Mouse (Mus musculus) lung, embryonic 16.5 days (tissue): ENCODE measurements around the gene Gm49396. TPM values are rescaled to one million over a fixed set of nuclear protein-coding genes. Genes with fewer than 3 reads are reported as not detected.
A peak's percentile ranks its signal among the peaks of the same experiment; 100 is the strongest.

ENCODE experiments used
- ATAC-seq: fragments of 200-750 bp; cut with Nextera tagmentation; 2 replicates; pipeline ENCODE4 v1.8.0; 2017; ENCODE audit warnings: low read depth, mild to moderate bottlenecking, moderate library complexity
- H3K27ac ChIP-seq: fragments of 300-500 bp; sonication (generic); 2 replicates; pipeline ENCODE4 v1.5.1; 2014; ENCODE audit warnings: mild to moderate bottlenecking, control low read depth, low read length
- H3K27me3 ChIP-seq: fragments of 300-500 bp; sonication (generic); 2 replicates; pipeline ENCODE4 v1.6.1; 2014; ENCODE audit warnings: low read depth, low read length, mixed read lengths; ENCODE audit not compliant: control insufficient read depth, insufficient read depth
- H3K36me3 ChIP-seq: fragments of 300-500 bp; sonication (generic); 2 replicates; pipeline ENCODE4 v1.6.1; 2014; ENCODE audit warnings: low read length; ENCODE audit not compliant: control insufficient read depth, insufficient read depth
- H3K4me1 ChIP-seq: fragments of 300-500 bp; sonication (generic); replicated peaks from 2 replicates; pipeline ENCODE4 v1.6.1; 2014; ENCODE audit warnings: low read length, mixed read lengths; ENCODE audit not compliant: control insufficient read depth, insufficient read depth
- H3K4me2 ChIP-seq: fragments of 300-500 bp; sonication (generic); 2 replicates; pipeline ENCODE4 v1.6.1; 2014; ENCODE audit warnings: low read depth, low read length, control low read depth
- H3K4me3 ChIP-seq: fragments of 300-500 bp; sonication (generic); 2 replicates; pipeline ENCODE4 v1.5.1; 2014; ENCODE audit warnings: mild to moderate bottlenecking, low read length, control low read depth
- H3K9ac ChIP-seq: fragments of 300-500 bp; sonication (generic); 2 replicates; pipeline ENCODE4 v1.6.1; 2014; ENCODE audit warnings: low read length, control low read depth
- H3K9me3 ChIP-seq: fragments of 300-500 bp; sonication (generic); 2 replicates; pipeline ENCODE4 v1.6.1; 2016; ENCODE audit warnings: low read length; ENCODE audit not compliant: control insufficient read depth
- WGBS: fragments of 180-500 bp; shearing (Covaris S2); extraction: QIAGEN DNeasy Blood & Tissue Kit; methylation state at CpG from one replicate; pipeline ENCODE4 v1.1.7; 2014; 5-methylcytosine and 5-hydroxymethylcytosine counted together
- polyA plus RNA-seq: library from polyadenylated mRNA; unstranded; fragments of >200 nt; fragmentation: Nextera tagmentation; extraction: Ambion mirVana; gene quantifications from 2 replicates; pipeline ENCODE4 v1.2.1, GENCODE M21; 2015

Gm49396 gene
- polyA plus RNA-seq, 1 experiment from 2014 or later, result 14.3 TPM

GRCm38 (mm10) chr7:30590927-30591604 is 27.9 kb downstream of the Gm49396 start:
- WGBS, result 81% methylated on average over 9 of the region's 9 CpGs
- Histone ChIP-seq H3K36me3 (no peaks in the 10 kb centered on the region; the same call in 1 of the 2 replicates), H3K27ac (no peak overlapping the region), H3K9ac (no peak overlapping the region), H3K27me3 (no peaks in the 10 kb centered on the region), H3K4me2 (no peak overlapping the region), H3K4me1 (peaks cover 22% of the 10 kb centered on the region), H3K4me3 (no peak overlapping the region), H3K9me3 (no peaks in the 10 kb centered on the region)
- no peak for ATAC-seq

- no peak overlapping the region for H3K4me2 ChIP-seq
- H3K4me1 ChIP-seq, result peaks cover 22% of the 10 kb centered on the region
- 58% methylated on average over 4 of the region's 4 CpGs for WGBS
- no peak for ATAC-seq
- H3K9me3 ChIP-seq, result no peaks in the 10 kb centered on the region
- no peaks in the 10 kb centered on the region; the same call in 1 of the 2 replicates for H3K36me3 ChIP-seq
- no peak overlapping the region for H3K9ac ChIP-seq
- no peaks in the 10 kb centered on the region for H3K27me3 ChIP-seq
- H3K4me3 ChIP-seq, result no peak overlapping the region
- no peak overlapping the region for H3K27ac ChIP-seq
These were observed 28.4 kb downstream of the Gm49396 start for GRCm38 (mm10) chr7:30591605-30591951.

GRCm38 (mm10) chr7:30592772-30593423 is 29.8 kb downstream of the Gm49396 start:
- Histone ChIP-seq H3K4me1 (peaks cover 14% of the 10 kb centered on the region), H3K4me2 (no peak overlapping the region), H3K36me3 (no peaks in the 10 kb centered on the region), H3K9me3 (no peaks in the 10 kb centered on the region), H3K27me3 (no peaks in the 10 kb centered on the region), H3K27ac (no peak overlapping the region), H3K9ac (no peak overlapping the region), H3K4me3 (no peak overlapping the region)
- 29% methylated on average over 5 of the region's 5 CpGs for WGBS
- no peak for ATAC-seq

- no peak overlapping the region for H3K27ac ChIP-seq
- no peaks in the 10 kb centered on the region for H3K36me3 ChIP-seq
- no peaks in the 10 kb centered on the region for H3K9me3 ChIP-seq
- 69% methylated on average over 10 of the region's 10 CpGs for WGBS
- H3K9ac ChIP-seq, result no peak overlapping the region
- peaks cover 15% of the 10 kb centered on the region for H3K4me1 ChIP-seq
- H3K4me2 ChIP-seq, result no peak overlapping the region
- no peak for ATAC-seq
- H3K4me3 ChIP-seq, result no peak overlapping the region
- no peaks in the 10 kb centered on the region for H3K27me3 ChIP-seq
These were observed 30.7 kb downstream of the Gm49396 start for GRCm38 (mm10) chr7:30593579-30594509.

GRCm38 (mm10) chr7:30594510-30595024 is 31.4 kb downstream of the Gm49396 start:
- 67% methylated on average over 4 of the region's 4 CpGs for WGBS

GRCm38 (mm10) chr7:30596093-30596492 is 32.9 kb downstream of the Gm49396 start:
- H3K9me3 ChIP-seq, result no peaks in the 10 kb centered on the region
- no peak overlapping the region for H3K9ac ChIP-seq
- no peaks in the 10 kb centered on the region for H3K36me3 ChIP-seq
- 62% methylated on average over 5 of the region's 5 CpGs for WGBS
- no peak for ATAC-seq
- no peak overlapping the region for H3K4me2 ChIP-seq
- peak overlapping the region; percentile 82 for H3K27ac ChIP-seq
- no peaks in the 10 kb centered on the region for H3K27me3 ChIP-seq
- H3K4me3 ChIP-seq, result no peak overlapping the region
- H3K4me1 ChIP-seq, result peaks cover 10% of the 10 kb centered on the region

More at GRCm38 (mm10) chr7:30594510-30595024, 31.4 kb downstream of the Gm49396 start:
- H3K9me3 ChIP-seq, result no peaks in the 10 kb centered on the region
- no peak overlapping the region for H3K4me3 ChIP-seq
- H3K27me3 ChIP-seq, result no peaks in the 10 kb centered on the region
- ATAC-seq, result no peak
- H3K4me1 ChIP-seq, result peaks cover 17% of the 10 kb centered on the region
- H3K27ac ChIP-seq, result no peak overlapping the region
- no peak overlapping the region for H3K4me2 ChIP-seq
- no peak overlapping the region for H3K9ac ChIP-seq
- no peaks in the 10 kb centered on the region for H3K36me3 ChIP-seq

GRCm38 (mm10) chr7:30596811-30597210 is 33.7 kb downstream of the Gm49396 start:
- no peaks in the 10 kb centered on the region for H3K27me3 ChIP-seq
- no peak for ATAC-seq
- 36% methylated on average over 5 of the region's 5 CpGs for WGBS
- no peaks in the 10 kb centered on the region for H3K9me3 ChIP-seq
- H3K4me2 ChIP-seq, result no peak overlapping the region
- H3K4me3 ChIP-seq, result no peak overlapping the region
- peaks cover 10% of the 10 kb centered on the region for H3K4me1 ChIP-seq
- H3K27ac ChIP-seq, result peak overlapping the region; percentile 82
- H3K9ac ChIP-seq, result no peak overlapping the region
- no peaks in the 10 kb centered on the region for H3K36me3 ChIP-seq

GRCm38 (mm10) chr7:30598786-30599185 is 35.6 kb downstream of the Gm49396 start, which contains the start of gene Zbtb32:
Zbtb32 (minus strand) TSS chr7:30598909.
- peak within 1 kb of the TSS; percentile 36 for H3K4me2 ChIP-seq
- H3K4me3 ChIP-seq, result peak within 1 kb of the TSS; percentile 12; the same call in 1 of the 2 replicates
- no peak for ATAC-seq
- H3K27me3 ChIP-seq, result no peaks in the 10 kb centered on the region
- H3K9ac ChIP-seq, result peak within 1 kb of the TSS; percentile 39; the same call in 1 of the 2 replicates
- H3K36me3 ChIP-seq, result no peaks in the 10 kb centered on the region
- H3K27ac ChIP-seq, result peak within 1 kb of the TSS; percentile 96
- H3K9me3 ChIP-seq, result no peaks in the 10 kb centered on the region
- WGBS, result 92% methylated on average over 12 of the region's 12 CpGs
- H3K4me1 ChIP-seq, result peaks cover 9% of the 10 kb centered on the region
